Mouse (Mus musculus) adrenal gland (tissue): ENCODE measurements around the gene Wdr47.
"Not testable (repeated sequence)": the region's sequence is repeated elsewhere in the genome, so short reads cannot be mapped to it uniquely, and the experiment has no call there.

Experiments
- intact Hi-C: fragments of 180-260 bp; cut with DNase I; formaldehyde crosslinking; loops from one replicate; pipeline ENCODE4 v1.15.1; 2025

Gene Wdr47

DNA sequence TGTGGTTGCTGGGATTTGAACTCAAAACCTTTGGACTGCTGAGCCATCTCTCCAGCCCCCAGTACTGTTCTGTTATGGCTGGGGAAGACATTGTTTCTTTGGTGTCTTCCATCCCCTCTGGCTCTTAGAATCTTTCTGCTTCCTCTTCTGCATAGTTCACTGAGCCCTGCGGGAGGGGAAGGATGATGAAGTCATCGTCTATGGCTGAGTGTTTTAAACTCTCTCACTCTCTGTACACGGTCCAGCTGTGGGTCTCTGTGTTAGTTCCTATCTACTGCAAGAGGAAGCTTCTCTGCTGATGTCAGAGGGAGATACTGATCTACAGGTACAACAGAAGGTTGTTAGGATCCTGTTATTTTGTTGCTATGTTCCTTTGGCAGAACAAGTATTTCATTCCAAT is 17.8 kb downstream of the Wdr47 start:
- intact Hi-C loops, result no loop called here

DNA sequence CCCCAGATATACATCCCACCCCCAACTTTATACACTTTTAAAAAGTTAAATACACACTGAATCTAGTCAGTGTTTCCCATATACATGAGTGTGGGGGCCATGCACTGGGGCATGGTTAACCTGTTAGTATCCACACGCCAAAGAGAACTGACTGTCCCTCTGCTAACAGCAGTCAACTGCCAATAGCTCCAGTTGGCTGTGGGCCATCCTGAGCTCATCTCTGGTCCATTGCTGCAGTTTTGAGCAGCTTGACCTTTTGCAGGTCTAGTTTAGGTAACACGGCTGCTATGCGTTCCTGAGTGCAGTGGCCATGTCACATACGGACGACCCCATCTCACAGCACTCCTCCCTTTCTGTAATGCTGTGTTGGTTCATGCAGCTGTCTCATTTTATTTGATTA is 43.7 kb downstream of the Wdr47 start:
- intact Hi-C loops, result loop anchor here (10.0 kb wide), 1 partner anchor 230 kb away; no protein-coding TSS in a partner anchor

DNA sequence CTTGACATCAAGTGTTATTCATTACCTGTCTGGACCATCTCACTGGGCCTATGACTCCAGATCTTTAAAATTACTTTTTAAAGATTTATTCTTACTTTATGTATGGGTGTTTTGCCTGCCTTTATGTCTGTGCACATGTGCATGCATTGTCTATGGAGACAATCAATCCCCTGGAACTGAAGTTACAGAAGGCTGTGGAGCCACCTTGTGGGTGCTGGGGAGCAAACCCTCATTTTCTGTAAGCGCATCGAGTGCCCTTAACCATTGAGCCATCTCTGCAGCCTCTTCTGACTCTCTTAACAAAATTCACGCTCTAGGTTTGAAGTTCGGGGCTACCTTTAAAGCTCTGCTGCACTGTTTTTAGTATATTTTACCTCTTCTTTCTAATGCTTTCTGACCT is 48.3 kb downstream of the Wdr47 start:
- intact Hi-C loops, result loop anchor here (10.0 kb wide), 1 partner anchor 235 kb away; no protein-coding TSS in a partner anchor

DNA sequence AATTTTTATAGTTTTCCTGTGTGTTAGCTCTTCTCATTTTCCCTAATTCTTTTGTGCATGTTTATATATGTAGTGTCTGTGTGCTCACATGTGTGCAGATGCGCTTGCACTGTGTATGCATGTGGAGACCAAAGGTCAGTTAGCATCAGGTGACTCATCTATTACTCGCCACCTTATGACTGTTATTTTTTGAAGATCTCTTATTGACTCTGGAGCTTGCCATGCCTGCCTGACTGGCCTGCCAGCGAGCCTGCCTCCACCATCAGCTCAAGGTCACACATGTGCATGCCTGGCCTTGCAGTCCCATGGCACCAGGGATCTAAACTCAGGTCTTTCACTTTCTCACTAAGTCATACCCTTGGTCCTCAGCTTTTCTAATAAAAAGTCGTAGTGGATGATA is 49.9 kb downstream of the Wdr47 start:
- intact Hi-C loops, result no loop called here

DNA sequence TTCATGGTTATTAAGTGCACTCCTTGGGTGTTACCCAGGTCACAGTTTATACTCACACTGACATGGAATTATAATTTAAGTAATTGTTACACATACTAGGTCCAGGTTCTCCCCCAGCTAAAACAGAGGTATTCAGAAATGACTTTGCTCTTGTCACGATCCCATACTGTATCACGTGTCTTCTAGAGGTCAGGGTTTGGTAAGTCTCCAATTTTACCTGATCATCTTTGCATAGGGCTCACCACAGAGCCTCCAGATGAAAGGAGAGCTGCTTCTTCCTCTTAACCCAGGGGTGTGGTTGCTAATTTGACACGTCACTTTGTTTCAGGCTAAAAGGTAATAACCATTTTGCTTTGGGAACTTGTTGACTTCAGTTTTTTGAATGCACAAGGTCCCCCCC is 53.8 kb downstream of the Wdr47 start:
- intact Hi-C loops, result no loop called here

DNA sequence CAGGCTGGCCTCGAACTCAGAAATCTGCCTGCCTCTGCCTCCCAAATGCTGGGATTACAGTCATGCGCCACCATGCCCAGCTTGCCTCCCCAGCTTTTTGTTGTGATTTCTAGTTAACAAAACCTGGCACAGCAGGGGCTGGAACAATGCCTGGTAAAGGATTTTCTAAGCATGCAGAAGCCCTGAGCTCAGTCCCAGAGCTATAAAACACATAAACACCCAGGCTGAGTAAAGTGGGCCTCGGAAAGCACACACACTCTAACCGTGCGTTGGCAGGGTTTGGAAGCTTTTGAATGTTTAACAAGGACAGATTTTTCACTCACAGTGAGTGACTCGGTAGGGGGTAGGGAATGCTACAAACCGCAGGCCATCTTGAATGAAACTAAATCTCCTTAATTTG is 55.0 kb downstream of the Wdr47 start:
- intact Hi-C loops, result no loop called here

DNA sequence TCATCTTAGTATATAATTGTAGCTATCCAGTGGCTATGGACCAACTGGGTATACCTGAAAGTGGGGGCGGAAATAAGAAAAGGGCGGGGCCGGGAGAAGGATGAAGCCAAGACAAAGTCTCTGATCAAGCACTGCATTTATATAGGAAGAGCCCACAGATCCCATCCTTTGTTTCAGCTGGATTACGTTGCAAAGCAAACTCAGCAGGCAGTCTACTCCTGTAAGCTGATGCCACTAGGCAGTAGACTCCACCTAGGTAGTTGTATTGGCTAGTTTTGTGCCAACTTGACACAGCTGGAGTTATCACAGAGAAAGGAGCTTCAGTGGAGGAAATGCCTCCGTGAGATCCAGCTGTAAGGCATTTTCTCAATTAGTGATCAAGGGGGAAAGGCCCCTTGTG is 56.6 kb downstream of the Wdr47 start:
- intact Hi-C loops, result not testable (repeated sequence)

DNA sequence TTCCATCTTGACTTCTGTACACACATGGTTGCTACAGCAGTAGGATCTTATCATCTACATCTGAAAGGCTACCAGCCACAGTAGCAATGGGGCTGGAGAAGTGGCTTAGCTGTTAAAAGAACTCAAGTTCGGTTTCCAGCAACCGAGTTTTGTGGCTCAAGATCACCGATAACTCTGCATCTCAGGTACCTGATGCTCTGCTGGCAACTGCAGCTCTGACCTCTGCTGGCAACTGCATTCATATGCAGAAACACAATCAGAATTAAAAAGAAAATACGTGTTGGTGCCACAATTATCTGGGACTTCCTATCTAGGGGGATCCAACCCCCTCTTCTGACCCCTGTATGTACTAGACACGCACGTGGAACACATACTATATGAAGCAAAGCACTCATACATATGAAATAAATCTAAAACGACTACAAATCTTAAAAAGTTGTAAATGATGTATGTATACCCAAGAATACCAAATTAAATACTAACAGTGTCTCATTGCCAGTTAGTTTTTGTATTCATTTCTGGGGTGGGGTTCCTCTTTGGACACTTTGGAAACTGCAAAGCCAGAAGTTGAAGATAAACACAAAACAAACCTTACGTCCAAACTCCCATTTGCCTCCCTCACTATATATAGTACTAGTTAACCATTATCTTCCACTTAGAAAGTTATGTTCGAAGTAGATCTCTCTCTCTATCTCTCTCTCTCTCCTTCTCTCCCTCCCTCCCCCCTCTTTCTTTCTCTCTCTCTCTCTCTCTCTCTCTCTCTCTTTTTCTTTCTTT is 62.0 kb downstream of the Wdr47 start:
- intact Hi-C loops, result no loop called here

DNA sequence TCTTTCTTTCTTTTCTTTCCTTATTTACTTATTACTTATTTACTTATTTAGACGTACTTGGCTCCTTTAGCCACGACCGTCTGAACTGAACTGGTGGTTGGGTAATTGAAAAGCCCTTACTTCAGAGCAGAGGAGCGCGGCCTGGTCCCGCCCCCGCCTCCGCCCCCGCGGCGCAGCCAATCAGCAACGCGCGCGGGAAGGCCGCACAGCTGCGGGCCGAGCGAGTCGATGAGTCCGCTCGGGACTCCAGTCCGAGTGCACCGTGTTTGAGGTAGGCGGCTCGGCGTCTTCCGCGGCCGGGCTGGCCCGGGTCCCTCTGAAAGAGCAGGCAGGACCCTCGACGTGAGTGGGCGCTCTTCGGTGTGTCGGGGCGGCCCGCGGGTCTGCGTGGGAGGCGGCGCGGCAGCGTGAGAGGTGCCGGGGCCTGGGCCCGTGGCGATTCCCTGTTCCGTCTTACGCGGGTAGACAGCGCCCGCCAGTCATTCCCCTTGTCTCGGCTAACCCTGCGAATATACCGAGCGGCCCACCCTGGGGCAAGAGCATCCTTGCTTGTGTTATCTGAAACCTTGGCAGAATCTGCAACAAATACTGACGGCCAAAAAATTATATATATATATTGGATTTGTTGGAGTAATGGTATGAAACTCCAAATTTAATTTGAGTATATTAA is 62.8 kb downstream of the Wdr47 start, which contains the start of gene Clcc1:
TSS of gene Clcc1 (plus strand) at position 204 of the 670 bp plus-strand sequence.
- intact Hi-C loops, result no loop called here

DNA sequence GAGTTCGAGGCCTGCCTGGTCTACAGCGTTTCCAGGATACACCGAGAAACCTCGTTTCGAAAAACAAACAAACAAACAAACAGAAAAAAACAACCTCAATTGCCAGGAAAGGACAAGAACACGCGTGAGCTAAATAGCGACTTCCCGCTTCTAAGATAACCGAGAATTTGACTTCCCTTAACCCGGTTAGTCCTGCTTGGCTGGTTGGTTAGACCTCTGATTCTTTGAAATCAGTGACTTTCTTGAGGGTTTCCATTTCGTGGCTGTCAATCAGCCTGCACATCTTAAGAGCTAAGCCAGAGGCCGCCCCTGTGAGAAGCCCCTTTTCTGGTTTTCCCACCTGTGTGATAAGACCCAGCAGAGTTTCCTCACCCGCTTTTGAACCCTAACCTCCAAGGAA is 63.5 kb downstream of the Wdr47 start:
- intact Hi-C loops, result no loop called here

DNA sequence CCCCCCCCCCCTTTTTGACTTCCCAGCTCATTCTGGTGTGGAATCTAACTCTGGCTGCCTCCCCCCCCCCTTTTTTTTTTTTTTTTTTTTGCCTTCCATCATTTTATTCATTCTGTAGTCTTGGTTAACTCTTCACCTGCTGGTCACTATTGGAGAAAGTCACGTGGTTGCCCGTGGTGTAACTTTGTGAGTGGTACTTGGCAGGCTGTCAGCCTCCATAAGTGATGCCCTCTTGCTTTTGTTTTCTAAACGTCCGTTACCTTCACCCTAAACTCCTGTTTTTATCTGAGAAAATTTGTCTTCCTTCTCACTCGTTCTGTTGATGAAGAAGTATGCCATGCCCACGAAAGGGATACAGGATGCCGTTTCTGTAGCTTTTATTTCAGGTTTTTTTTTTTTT is 64.4 kb downstream of the Wdr47 start:
- intact Hi-C loops, result no loop called here

DNA sequence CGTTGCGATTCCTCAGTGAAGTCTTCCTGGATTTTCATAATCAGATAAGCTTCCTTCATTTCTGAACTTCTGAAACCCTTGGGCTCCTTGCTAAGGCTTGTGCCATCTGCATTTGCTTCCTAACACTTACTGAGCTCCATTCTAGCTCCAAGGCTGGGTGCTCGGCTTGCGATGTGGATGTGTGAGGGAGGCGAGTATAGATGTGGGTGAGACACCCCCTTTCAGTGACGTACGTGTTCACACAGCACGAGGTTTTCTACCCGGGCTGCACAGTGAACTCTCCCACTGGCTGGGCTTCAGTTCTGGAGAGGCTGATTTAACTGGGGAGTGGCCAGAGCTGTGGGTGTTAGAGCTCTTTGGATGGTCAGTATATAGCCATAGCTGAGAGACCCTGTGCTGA is 67.5 kb downstream of the Wdr47 start:
- intact Hi-C loops, result no loop called here

DNA sequence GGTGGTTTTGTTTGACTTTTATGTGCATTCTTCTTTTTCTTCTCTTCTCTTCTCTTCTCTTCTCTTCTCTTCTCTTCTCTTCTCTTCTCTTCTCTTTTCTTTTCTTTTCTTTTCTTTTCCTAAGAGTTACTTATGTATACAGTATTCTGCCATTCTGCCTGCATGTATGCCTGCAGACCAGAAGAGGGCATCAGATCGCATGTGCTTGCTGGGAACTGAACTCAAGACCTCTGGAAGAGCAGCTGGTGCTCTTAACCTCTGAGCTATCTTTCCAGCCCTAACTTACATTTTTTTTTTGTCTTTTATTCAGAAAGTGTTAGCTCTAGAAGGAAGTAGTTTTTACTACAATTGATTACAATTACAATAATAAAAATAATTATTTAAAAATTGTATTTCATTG is 69.9 kb downstream of the Wdr47 start:
- intact Hi-C loops, result no loop called here

DNA sequence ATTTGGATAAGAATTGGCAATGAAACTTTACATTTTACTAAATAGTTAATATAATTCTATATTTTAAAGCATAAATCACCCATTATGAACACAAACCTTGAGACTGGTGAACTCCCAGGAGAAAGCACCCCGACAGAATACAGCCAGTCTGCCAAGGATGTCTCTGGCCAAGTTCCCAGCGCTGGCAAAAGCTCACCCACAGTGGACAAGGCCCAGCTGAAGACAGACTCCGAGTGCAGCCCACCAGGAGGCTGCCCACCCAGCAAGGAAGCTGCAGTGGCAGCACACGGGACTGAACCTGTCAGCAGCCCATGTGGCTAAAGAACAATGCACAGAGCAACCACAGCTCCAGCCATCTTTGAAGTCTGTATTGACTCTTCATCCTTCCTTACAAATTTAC is 85.5 kb downstream of the Wdr47 start:
- intact Hi-C loops, result no loop called here

DNA sequence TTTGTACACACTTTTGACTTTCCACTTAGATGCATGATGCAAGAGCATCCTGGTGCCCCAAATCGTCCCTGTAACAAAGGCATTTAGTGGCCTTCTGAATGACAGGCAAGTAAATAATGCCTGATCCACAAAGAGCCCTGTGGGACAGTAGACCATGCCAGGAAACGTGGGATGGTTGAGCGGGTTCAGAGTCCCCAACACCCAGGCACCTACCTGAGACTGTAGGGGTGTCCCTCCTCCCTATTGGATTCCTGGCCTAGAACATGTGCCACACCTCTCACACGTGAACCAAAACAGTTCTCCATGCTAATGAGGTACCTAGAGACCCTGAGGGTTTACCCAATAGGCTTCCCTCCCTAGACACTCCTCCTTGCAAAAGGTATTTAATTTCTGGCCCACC is 89.9 kb downstream of the Wdr47 start:
- intact Hi-C loops, result no loop called here

DNA sequence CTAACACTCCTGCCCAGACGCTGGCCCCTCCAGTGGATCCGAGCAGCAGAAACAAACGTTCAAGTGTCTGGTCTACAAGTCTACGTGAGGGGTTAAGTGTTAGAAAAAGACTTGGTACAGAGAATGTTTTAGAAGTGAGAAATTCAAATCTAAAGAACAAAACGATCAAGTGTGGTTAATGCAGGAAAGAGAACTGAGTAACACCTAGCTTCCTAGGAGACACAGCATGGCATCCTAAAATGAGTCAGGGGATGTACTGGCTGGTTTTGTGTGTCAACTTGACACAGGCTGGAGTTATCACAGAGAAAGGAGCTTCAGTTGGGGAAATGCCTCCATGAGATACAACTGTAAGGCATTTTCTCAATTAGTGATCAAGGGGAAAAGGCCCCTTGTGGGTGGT is 92.5 kb downstream of the Wdr47 start:
- intact Hi-C loops, result not testable (repeated sequence)

DNA sequence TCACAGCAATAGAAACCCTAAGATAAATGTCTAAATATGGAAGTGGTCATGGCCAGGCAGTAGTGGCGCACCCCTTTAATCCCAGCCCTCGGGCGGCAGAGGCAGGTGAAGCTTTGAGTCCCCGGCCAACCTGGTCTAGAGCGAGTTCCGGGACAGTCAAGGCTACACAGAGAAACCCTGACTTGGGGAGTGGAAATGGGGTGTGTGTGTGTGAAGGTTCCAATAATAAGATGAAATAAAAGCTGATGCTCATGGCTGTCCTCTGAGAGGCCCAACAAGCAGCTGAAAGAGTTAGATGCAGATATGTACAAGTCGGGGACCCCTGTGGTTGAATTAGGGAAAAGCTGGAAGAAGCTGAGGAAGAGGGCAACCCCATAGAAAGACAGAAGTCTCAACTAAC is 94.6 kb downstream of the Wdr47 start:
- intact Hi-C loops, result no loop called here

DNA sequence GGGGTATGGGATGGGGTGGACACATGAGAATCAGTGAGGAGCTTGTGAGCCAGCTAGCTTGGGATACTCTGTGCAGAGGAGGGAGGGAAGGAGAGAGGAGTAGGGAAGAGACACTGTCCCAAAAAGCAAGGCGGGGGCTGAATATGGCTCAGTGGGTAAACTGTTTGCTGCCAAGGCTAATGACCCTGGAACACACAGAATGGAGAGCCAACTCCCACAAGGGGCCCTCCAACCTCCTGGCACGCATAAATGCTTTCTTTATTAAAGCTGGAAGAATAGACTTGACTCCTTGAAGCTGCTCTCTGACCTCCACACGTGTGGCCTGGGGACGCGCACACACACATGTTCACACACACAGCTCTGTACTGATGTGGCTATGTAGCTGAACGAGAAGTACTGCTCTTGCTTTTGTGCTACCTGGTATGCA is 97.9 kb downstream of the Wdr47 start:
- intact Hi-C loops, result no loop called here

DNA sequence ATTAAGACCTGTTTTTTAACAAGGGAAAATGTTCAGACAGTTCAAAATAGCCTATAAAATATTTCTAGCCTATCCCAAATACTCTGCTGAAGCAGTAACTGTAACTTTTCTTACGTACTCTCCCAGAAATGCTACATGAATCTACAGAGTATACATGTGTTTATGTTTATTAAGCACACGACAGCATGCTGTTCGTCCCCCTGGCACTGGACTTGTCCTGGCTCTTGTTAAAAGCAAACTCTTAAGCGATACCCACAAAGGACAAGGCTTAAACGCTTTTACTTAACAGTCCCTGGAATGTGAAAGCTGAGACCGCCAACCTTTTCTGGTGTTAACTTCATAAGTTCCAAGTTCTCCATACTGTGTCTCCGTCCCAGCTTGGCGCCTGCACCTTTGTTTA is 98.4 kb downstream of the Wdr47 start:
- intact Hi-C loops, result no loop called here

DNA sequence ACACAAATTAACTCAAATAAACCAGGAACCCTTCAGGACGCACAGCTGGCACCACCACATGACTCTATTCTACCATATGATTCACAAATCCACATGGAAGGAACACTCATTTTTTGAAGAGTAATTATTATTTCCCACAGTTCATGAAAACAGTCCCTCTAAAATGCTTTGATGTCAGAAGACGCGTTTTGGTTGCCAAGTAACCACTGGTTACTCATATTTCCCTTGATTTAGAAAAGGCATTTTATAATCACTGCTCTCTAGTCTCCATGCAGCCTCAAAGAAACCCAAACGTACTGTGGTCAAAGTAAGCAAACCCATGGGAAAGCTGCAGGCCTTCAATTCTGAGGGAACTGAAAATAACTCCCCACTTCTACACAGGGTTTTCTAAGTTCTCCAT is 98.9 kb downstream of the Wdr47 start:
- intact Hi-C loops, result no loop called here

DNA sequence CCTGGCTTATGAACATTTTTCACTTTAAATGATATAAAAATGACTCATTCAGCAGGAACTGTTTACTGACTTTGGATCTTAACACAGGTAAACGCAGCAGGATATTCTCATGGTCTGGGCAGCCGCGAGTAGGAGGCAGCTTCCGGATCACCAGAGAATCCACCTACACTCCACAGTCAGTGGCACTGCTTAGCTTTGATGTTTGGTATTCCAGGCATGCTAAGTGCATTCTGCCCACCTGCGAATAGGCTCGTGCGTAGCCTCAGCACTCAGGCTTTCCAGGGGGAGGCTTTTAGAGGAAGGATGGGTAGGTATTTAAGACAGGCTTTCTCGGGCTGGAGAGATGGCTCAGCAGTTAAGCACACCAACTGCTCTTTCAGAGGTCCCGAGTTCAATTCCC is 103.2 kb downstream of the Wdr47 start:
- intact Hi-C loops, result no loop called here
